Mouse (Mus musculus) C2C12 (cell line): Measurements from ENCODE around the gene Arl6. TPM values are rescaled to one million over a fixed set of nuclear protein-coding genes. Genes with fewer than 3 reads are reported as not detected.

Source experiments
- H3K27me3 ChIP-seq: one replicate; pipeline ENCODE4 v1.6.1; 2011; ENCODE audit not compliant: control insufficient read depth, insufficient read depth, insufficient read length
- H3K36me3 ChIP-seq: one replicate; pipeline ENCODE4 v1.6.1; 2011; ENCODE audit not compliant: control insufficient read depth, insufficient read depth
- H3K4me3 ChIP-seq: one replicate; pipeline ENCODE4 v1.5.1; 2011; ENCODE audit warnings: mild to moderate bottlenecking, control low read depth; ENCODE audit not compliant: poor library complexity, insufficient read depth, severe bottlenecking
- H3K79me2 ChIP-seq: one replicate; pipeline ENCODE4 v1.6.1; 2011; ENCODE audit not compliant: control insufficient read depth, insufficient read depth
- H3K79me3 ChIP-seq: one replicate; pipeline ENCODE4 v1.6.1; 2011; ENCODE audit warnings: low read depth, control low read depth
- H3ac ChIP-seq: one replicate; pipeline ENCODE3; 2011; ENCODE audit warnings: low read depth; ENCODE audit not compliant: control insufficient read depth, insufficient read length
- CEBPB ChIP-seq: IDR thresholded peaks from one replicate; pipeline ENCODE4 v1.6.1; 2011; ENCODE audit warnings: low read depth, mild to moderate bottlenecking, control low read depth, moderate library complexity
- CTCF ChIP-seq: IDR thresholded peaks from one replicate; pipeline ENCODE4 v1.5.1; 2011; ENCODE audit not compliant: control insufficient read depth, insufficient read depth, insufficient read length
- FOSL1 ChIP-seq: IDR thresholded peaks from one replicate; pipeline ENCODE4 v1.8.0; 2011; ENCODE audit warnings: mild to moderate bottlenecking, low read length; ENCODE audit not compliant: poor library complexity, insufficient read depth, severe bottlenecking
- MAX ChIP-seq: IDR thresholded peaks from one replicate; pipeline ENCODE4 v1.6.1; 2011; ENCODE audit warnings: mild to moderate bottlenecking, control low read depth
- MYOD1 ChIP-seq: IDR thresholded peaks from one replicate; pipeline ENCODE4 v1.6.1; 2011; ENCODE audit warnings: low read depth; ENCODE audit not compliant: control insufficient read depth, insufficient read length
- MYOG ChIP-seq: IDR thresholded peaks from one replicate; pipeline ENCODE4 v1.6.1; 2011; ENCODE audit not compliant: control insufficient read depth, insufficient read length; ENCODE audit errors: extremely low read depth
- USF1 ChIP-seq: IDR thresholded peaks from one replicate; pipeline ENCODE4 v1.6.1; 2011; ENCODE audit warnings: low read depth, mild to moderate bottlenecking, control low read depth, moderate library complexity
- polyA plus RNA-seq: library from polyadenylated mRNA; unstranded; fragments of >200 nt; fragmentation: generic; extraction: Trizol; gene quantifications from one replicate; pipeline ENCODE4 v1.2.1, GENCODE M21; 2012; ENCODE audit warnings: missing spikeins

Gene Arl6
- polyA plus RNA-seq, 1 experiment: 7.2 TPM

DNA sequence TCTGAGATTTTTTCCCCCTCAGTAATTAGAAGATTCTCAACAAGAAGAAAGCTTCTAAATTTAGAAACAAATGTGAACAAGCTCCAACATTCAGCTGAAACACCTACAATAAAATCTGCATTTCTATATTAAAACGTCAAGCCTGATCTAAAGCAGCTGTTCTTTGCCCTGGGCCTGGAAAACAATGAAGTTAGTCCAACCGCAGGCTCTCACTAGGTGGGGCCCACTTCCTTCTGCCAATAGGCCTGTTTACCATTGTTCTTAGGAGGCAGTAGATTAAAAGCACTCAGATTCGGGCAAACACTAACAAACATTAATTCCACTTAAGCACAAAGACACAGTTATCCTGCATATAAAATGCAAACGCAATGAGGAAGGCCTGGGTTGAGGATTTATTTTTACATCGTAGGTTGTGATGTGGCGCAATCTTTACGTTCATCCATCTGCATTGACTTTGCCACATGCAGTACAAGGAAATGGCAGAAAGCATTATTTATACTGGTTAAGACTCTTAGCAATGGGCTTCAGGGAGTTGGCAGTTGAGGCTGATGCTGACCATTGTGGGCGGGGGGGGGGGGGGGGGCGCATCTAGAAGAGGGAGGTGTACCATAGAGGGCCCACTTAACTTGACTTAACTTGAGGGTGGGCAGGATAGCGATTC lies 71.3 kb downstream of the Arl6 start:
- Histone ChIP-seq H3ac (no peak overlapping the region), H3K27me3 (no peaks in the 10 kb centered on the region), H3K79me2 (no peaks in the 10 kb centered on the region), H3K4me3 (no peak overlapping the region), H3K79me3 (no peaks in the 10 kb centered on the region), H3K36me3 (no peaks in the 10 kb centered on the region)
- TF ChIP-seq USF1: no peak
- no peak for TF ChIP-seq CTCF
- no peak for TF ChIP-seq MYOD1
- TF ChIP-seq CEBPB: no peak
- TF ChIP-seq FOSL1: no peak
- TF ChIP-seq MAX: no peak
- TF ChIP-seq MYOG: no peak

DNA sequence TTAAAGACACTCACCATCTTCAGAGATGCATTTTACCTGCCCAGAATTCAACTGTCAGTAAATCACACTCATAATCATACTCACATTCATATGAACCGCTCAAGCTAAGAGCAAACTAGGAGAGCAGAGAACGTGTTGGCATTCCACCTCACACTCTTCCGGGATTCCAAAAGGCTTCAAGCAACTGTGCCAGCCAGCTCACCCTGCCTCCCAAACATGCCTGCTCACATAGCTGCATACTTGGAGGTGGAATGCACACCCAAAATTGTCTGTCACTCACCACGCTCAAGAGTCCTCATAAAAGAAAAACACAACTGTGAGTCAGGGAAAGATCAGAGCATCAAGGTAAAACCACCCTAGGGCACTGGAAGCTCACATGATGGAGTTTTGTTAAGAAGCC lies 72.8 kb downstream of the Arl6 start:
- H3K4me3 ChIP-seq: no peak overlapping the region

DNA sequence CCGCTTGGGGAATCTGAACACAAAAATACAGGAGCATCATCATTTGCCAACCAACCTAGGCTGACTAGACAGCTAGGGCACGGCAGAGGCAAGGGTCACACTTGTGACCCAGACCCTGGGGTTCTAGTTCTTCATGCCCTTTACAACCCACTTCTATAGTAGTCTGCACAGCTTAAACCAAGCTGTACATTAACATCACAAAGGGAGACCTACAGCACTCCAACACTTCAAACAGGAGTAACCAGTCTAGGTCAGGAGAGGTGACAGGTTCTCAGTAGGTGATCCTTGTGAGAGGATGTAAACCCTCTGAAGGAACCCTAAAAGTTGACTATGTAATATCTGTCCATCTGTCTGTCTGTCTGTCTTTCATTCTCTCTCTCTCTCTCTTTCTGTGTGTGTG lies 73.6 kb downstream of the Arl6 start:
- Histone ChIP-seq H3ac (no peak overlapping the region), H3K27me3 (no peaks in the 10 kb centered on the region), H3K79me2 (no peaks in the 10 kb centered on the region), H3K79me3 (no peaks in the 10 kb centered on the region), H3K36me3 (no peaks in the 10 kb centered on the region), H3K4me3 (no peak overlapping the region)
- no peak for TF ChIP-seq MYOD1
- TF ChIP-seq FOSL1: no peak
- TF ChIP-seq MAX: no peak
- TF ChIP-seq CTCF: no peak
- TF ChIP-seq MYOG: no peak

More for the DNA sequence above, 72.8 kb downstream of the Arl6 start:
- TF ChIP-seq CEBPB (no peak), FOSL1 (no peak), USF1 (no peak), MAX (no peak), CTCF (no peak), MYOG (no peak), MYOD1 (no peak)
- H3K36me3 ChIP-seq: no peaks in the 10 kb centered on the region
- no peaks in the 10 kb centered on the region for H3K27me3 ChIP-seq
- H3ac ChIP-seq: no peak overlapping the region
- H3K79me2 ChIP-seq: no peaks in the 10 kb centered on the region
- H3K79me3 ChIP-seq: no peaks in the 10 kb centered on the region

DNA sequence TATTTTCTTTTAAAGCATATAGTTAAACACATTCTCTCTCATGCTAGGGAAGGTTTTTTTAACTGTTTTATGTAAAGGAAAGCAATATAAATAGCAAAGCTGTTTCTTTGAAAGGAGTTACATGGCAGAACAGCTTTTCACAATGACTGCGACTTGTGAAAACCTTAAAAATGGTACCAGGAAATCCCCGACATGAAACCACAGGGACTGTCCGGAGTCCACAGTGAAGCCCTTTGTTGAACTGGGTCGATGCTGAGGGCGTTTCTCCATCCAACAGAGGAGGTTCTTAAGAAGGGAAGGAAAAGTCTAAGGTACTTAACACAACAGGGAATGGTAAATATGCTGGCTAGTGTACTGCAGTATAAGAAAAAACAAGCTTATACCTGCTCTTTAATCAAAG lies 75.2 kb downstream of the Arl6 start:
- H3K36me3 ChIP-seq: no peaks in the 10 kb centered on the region
- H3K79me2 ChIP-seq: no peaks in the 10 kb centered on the region
- no peak for TF ChIP-seq MAX
- no peak overlapping the region for H3ac ChIP-seq
- H3K79me3 ChIP-seq: no peaks in the 10 kb centered on the region
- no peak overlapping the region for H3K4me3 ChIP-seq
- no peaks in the 10 kb centered on the region for H3K27me3 ChIP-seq

Other genes with a start within 250 kb of the Arl6 start
- not detected for gene Gabrr3, start 232.1 kb downstream of the Arl6 start, polyA plus RNA-seq
- 18.7 TPM for gene Riox2, start 167.6 kb downstream of the Arl6 start, polyA plus RNA-seq
- gene Crybg3, start 38.4 kb downstream of the Arl6 start, polyA plus RNA-seq: 2.4 TPM